Mouse (Mus musculus) testis, postnatal 10 days (tissue): ENCODE results near the gene Gm28048.
A peak's percentile ranks its signal among the peaks of the same experiment; 100 is the strongest.

Experiments used
- DNase-seq: peaks from one replicate; pipeline ENCODE4 v3.0.0; 2021; ENCODE audit warnings: low spot score

Gene Gm28048

DNA sequence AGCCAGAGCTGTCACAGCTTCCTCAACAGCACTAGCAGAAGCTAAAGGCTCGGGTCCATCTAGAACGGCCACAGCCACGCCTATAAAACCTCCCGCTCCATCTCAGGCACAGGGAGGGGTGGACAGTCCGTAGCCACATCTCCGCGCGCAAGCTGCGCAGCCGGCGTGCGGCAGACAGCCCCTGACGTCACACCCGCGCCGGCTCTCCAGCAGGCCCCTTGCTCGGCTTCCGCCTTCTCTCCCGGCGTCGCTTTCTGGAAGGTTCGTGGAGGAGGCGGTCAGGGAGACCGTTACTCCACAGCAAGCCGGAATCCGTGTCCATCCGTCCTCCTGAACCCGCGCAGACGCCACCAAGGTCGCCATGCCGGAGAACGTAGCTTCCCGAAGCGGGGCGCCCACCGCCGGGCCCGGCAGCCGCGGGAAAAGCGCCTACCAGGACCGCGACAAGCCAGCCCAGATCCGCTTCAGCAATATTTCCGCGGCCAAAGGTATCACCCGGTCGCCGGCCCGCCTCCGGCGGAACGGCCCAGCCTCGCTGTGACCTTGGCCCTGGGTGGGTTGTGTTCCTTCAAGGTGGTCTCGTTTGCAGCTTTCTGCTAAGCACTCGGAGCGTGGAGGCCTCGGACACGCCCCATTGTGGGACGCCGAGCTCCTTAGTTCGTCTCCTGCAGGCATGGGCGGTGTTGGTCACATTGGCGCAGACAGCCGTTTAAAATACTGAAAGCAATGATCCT lies 8.7 kb upstream of the Gm28048 start, which contains the start of gene Cct4:
Cct4 (plus strand) TSS at position 127 of the 734 bp plus-strand sequence.
- peak; percentile 94 for DNase-seq

DNA sequence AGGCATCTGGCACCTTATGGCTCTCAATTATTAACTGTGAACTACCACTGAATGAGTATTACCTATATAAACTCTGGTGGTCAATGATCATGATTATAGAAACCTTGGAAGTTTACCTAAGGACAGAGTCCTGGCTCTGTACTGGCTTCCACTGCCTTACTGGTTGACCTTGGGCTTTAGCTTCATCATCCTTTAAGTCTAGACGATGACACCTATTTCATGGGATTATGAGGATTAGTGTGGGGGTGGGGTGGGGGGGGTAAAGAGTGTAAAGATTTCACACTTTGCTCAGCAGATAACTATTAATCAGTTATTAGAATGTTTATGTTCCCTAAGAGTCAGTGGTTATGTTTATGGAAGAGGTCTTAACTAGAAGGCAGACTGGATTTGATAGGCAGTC lies 7.9 kb upstream of the Gm28048 start:
- DNase-seq = no peak

DNA sequence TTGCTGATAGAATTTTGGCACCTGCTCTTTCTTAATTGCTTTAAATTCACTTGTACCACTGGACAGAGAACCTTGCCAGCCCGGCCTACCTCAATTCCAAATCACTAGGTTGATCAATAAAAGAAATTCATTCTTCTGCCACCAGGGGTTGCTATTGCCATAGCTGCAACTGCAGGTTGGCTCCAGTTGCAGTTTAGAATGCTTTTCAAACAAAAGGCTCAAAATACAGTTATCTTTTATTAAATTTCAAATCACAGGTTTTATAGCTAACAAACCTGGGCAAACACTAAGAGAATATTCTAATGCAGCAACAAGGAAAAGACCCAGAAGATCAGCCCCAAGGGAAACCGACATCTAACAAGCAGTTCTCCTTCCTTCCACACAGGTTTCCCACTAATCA lies 5.5 kb upstream of the Gm28048 start:
- no peak for DNase-seq

DNA sequence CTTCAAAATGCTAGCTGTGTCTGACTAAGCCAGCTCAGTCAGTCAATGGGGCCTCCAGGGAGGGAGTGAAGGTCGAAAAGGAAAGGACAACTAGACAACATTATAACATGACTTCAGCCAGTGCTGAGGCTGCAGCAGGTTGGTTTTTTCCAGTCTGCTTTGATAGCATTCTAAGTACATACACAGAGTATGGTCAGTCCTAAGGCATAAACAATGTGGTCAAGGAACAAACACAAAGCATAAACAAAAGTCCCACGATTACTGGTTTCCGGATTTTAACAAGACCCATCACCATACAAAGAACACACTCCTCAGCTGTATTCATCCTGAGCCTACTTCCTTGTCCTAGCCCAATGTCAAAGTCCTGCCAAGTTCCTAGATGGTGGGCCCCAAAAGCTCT lies 3.6 kb upstream of the Gm28048 start:
- no peak for DNase-seq

DNA sequence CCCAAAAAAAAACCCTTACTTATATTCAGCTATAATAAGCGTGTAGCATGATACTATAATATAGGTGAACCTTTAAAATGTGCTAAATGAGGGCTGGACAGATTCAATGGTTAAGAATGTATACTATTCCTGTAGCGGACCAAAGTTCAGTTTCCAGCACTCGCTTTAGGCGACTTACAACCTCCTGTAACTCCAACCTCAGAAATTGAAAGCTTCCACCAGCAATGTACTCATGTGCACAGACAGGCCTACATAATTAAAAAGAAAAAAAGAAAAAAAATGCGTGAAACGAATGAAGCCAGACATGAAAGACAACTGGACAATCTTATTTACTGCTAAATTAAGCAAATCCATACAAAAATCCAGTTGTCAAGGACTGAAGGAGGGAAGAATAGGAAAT lies 956 bp upstream of the Gm28048 start:
- no peak for DNase-seq

DNA sequence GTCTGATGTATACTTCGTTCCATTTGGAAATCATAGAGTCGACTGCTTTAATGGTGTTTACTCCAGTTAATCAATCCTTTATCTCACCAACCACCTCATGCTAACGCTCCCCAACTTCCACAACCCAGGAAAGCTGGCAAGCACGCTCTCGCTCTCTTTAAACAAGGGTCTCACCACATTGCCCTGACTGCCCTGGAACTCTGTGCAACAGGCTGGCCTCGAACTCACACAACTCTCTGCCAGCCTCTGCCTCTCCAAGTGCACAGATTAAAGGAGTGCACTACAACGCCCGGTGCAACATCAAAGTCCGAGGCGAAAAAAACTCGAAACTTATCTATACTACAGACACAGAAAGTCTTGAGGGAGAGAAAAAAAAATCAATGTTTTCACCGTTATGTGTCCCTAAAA lies 343 bp downstream of the Gm28048 start:
- DNase-seq = peak; percentile 52

DNA sequence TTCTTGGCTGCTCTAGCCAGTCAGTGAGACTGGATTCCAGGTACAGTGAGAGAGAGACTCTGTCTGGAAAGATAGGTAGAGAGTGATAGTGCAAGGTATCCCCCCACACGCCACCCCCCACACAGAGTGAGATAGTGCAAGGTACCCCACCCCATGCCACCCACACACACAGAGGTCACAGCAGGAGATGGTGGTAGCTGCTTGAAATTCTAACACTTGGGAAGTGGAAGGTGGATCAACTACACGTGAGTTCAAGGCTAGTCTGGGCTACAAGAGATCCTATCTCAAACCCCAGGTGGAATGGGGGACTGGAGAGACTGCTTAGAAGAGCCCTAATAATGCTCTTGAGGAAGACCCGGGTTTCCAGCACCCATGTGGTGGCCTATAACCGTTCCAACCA lies 849 bp downstream of the Gm28048 start:
- DNase-seq = no peak

DNA sequence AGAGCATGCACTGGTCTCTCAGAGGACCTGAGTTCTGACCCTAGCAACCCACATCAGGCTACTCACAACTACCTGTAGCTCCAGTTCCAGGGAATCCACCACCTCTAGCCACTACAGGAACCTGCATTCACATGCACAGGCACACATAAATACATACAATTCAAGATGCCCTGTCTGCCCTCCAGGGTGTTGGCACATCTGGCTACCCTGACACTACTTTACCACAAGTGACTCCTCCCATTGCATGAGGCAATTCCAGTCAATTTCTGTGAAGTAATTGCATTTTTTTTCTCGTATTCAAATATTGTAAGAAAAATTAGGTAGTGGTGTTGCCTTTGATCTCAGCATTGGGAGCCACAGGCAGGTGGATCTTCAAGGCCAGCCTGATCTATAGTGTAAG lies 2.7 kb downstream of the Gm28048 start:
- DNase-seq = no peak

DNA sequence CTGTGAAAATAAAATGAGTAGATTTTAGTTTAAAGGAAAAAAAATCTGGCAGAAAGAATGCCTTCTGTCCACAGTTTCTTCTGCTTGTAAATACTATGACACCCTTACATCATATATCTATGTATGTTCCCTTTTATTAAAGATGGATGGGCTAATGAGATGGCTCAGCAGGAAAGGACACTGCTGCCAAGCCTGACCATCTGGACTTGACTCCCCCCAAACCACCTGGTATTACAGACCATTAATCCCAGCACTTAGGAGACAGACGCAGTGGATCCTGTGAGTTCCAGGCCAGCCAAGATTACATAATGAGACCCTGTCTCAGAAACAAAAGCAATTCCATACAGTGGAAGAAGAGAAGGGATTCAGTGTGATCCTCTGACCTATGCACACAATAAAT lies 3.2 kb downstream of the Gm28048 start:
- no peak for DNase-seq

DNA sequence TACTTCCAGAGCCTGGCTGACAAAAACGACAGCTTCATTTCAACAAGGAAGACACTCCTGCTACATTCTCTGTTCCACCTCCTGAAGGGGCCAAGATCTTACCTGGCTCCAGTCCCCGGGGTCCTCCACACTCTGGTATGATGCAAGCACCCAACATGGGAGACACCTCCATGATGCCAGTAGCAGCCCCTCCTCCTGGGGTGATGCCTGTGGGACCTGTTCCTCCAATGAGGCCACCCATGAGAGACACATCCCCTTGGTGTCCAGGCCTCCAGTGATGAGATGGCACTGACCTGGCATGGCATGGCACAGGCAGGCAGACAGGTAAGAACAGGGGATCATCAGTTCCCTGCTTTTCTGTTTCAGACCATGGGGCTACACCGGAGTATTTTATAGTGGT lies 3.7 kb downstream of the Gm28048 start:
- no peak for DNase-seq

DNA sequence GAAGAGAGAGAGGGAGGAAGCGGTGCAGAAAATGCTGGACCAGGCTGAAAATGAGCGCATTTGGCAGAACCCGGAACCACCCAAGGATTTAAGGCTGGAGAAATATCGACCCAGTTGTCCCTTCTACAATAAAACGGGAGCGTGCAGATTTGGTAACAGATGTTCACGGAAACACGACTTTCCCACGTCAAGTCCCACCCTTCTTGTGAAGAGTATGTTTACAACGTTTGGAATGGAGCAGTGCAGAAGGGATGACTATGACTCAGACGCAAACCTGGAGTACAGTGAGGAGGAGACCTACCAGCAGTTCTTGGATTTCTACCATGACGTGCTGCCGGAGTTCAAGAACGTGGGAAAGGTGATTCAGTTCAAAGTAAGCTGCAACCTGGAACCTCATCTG lies 8.3 kb downstream of the Gm28048 start:
- DNase-seq = no peak

DNA sequence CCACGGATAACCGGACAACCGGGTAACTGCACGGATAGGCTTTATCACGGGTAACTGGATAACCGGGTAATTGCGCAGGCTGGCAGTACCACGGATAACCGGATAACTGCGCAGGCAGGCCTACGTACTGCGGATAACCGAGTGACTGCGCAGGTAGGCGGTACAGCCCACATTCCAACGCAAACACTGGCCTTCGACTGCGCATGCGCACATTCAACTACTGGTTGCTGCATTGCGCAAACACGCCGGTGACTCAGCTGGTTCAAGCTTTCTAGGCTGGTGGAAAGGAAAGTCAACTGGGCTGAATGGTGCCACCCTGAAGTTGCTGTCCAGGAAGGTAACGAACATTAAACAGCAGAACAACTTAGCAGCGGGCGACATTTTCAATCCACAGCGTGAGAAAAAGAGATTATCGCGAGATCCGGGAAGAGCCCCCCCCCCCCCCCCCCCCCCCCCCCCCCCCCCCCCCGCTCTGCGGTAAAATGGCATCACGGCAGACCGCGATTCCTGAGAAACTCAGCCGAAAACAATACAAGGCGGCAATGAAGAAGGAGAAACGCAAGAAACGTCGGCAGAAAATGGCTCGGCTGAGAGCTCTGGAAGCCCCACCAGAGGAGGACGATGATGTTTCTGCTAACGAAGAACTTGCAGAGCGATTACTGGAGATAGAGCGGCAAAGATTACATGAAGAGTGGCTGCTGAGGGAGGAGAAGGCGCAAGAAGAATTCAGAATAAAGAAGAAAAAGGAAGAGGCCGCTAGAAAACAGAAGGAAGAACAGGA lies 9.0 kb downstream of the Gm28048 start:
- DNase-seq = peak; percentile 83

DNA sequence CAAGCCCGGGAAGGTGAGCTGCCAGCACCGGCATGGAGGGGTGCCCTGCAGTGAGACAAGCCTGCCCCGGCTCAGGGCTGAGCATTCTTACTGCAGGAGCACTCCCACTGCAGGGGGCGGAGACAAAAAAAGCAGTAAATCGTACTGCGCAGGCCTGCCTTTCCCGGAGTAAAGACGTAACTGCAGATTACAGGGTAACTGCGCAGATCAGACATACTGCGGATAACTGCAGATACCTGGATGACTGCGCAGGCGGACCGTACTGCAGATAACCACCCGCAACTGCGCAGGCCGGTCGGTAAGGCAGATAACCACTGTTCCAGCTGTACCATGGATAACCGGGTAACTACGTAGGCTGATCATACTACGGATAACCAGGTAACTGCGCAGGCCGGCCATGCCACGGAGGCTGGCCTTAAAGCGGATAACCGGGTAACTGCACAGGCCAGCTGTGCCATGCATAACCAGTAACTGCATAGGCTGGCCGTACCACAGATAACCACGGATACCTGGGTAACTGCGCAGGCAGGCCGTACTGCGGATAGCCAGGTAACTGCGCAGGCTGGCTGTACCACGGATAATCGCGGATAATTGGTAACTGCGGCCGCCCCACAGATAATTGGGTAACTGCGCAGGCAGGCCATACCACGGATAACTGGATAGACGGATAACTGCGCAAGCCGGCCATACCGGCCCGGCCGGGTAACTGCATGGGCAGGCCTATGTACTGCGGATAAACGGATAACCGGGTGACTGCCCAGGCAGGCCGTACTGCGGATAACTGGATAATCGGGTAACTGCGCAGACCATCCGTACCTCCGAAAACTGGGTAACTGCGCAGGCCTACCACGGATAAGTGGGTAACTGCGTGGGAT lies 9.8 kb downstream of the Gm28048 start, which contains the start of gene Zrsr1:
Zrsr1 (plus strand) TSS at position 171 of the 875 bp plus-strand sequence.
- peak; percentile 65 for DNase-seq

DNA sequence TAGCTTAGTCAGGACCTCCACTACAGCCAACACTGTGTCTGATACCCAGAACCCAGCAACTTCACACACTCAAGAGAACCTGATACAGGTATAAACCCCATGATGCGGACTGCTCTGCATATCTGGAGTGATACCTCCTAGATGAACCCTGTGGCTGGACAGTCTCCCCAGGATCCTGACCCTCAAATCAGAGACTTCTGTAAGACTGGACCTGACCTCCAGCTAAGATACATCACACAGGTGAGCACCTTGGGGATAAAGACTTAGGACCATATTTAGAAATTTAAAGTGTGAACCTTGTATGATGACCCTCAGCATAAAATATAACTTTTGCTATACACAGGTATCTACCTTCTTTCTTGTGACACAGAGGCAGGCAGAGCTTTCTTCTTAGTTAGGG lies 11.3 kb downstream of the Gm28048 start:
- no peak for DNase-seq

DNA sequence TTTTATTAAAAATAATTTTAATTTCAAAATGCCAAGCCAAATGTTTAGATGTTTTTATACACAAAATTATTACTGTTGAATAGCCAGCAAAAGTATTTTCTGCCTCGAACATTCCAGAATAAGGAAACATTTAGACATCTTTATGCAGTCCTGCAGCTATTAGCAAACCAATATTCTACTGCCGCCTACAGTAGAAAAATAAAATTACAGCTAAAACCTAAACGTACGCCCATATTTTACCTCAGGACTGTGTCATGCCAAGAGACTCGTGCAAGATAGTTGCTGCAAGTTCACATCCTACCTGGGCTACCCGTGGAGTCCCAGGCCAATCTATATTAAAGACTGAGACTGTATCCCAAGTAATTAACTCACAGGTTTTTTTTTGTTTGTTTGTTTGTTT lies 12.4 kb downstream of the Gm28048 start:
- no peak for DNase-seq

DNA sequence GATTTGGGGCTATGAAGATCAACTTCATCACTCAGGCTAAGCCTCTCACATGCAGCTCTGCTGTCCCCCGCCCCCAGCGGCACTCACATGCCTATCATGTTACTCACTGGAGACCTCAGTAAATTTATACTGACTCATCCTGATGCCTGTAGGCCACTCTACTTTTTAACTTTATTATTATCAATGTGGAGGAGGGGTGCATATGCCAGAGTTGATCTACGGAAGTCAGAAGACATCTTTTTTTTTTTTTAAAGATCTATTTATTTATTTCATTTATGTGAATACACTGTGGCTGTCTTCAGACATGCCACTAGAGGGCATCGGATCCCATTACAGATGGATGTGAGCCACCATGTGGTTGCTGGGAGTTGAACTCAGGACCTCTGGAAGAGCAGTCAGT lies 16.4 kb downstream of the Gm28048 start:
- DNase-seq = no peak

DNA sequence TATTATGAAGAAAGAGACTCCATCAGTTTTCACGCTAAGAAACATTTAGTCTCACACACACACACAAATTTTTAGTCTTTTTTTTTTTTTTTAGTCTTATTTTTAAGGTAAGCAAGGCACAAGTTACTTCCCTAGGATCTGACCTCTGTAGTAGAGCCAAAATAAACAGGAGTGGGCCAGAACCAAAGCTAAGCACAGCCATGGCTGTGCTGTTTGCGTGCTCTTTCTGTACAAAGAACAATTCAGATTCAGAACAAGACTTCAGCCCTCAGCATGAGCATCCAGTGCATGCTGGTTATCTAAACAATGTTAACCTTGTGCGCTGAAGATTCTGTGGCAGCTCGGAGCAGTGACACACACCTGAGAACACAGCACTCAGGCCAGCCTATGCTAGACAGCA lies 17.5 kb downstream of the Gm28048 start:
- no peak for DNase-seq

DNA sequence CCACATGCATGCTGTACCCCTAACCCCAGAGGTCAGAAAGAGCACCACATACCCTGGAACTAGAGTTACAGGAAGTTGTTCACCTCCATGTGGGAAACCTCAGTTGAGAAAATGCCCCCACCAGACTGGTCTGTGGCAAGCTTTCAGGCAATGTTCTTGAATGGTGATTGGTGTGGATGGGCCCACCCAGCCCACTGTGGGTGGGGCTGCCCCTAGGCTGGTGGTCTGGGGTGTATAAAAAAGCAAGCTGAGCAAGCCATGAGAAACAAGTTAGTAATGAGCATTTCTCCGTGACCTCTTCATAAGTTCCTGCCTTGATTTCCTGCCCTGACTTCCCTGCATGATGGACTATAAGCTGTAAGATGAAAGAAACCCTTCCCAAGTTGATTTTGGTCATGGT lies 19.8 kb downstream of the Gm28048 start:
- no peak for DNase-seq

DNA sequence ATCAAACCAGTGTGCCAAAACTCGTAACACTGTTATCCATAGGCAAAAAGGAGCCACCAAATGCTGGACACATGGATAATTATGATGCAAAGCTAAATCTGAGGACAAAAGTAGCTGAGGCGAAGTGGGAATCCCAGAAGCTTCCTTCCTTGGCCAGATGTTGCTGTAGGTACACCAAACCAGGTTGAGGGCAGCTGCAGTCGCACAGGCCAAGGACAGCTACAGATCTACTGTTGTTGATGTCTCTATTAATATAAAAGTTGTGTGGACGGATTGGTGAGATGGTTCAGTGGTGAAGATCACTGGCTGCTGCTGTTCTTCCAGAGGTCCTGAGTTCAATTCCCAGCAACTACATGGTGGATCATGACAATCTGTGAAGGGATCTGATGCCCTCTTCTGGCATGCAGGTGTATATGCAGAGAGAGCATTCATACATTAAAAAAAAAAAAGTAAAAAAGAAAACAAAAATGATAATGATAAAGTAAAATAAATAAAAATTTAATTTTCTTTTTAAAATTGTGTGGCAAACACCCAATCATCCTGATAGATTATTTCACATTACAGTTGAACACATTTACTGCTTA lies 24.0 kb downstream of the Gm28048 start:
- no peak for DNase-seq

DNA sequence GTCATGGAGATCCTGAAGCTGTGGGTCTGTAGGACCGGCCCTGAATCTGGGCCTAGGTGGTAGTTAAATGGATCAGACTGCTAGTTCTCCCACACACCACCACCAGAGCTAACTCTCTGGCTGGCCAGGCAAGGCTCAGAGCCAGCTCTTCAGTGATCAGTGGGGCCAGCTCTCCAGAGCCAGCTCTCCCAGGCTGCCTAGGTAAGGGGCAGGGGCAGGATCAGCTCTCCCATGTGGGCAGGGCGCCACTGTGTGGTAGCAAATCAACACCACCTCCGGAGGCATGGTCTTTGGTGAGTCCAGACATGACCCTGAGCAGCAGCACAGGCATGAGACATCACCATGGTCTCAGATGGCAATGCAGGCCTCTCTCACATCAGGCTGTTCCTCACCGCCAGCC lies 25.1 kb downstream of the Gm28048 start:
- peak; percentile 76 for DNase-seq

DNA sequence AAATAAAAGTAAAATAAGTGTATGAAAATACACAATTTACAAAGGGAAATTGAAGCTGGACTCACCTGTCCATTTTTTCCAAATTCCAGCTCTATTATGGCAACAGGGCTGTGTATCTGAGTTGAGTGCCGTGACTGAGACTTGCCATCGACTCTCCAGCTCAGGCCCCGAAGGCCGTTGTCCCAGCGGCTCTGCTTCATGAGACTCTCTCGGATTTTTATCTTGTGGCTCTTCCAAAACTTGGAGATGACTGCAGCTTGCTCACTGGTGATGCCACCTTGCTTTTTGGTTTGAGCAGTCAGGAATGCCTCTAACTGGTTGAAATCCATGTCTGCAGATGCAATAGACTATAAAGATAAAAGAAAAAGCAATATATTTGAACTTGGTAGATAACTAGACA lies 25.5 kb downstream of the Gm28048 start:
- DNase-seq = no peak

DNA sequence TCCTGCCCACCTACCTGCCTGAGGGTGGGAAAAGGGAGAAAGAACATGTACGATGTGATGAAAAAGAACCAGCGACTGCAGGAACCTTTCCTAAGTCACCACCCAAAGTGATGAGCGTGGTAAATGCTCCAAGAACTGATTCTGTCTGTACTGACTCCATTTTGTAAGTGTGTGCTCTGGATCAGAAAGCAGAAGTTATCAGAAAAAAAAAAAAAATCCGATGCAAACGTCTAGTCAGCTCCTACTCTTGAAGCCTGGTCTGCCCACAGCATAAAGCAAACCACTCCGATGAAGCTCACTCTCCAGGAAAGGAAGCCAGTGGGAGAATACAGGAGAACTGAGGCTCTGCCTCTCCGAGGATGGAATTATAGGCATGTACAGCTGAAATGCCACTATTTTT lies 29.2 kb downstream of the Gm28048 start:
- DNase-seq = no peak
